Comparison of ENCODE assay signal across 9 mouse cellular contexts in the genomic region with DNA sequence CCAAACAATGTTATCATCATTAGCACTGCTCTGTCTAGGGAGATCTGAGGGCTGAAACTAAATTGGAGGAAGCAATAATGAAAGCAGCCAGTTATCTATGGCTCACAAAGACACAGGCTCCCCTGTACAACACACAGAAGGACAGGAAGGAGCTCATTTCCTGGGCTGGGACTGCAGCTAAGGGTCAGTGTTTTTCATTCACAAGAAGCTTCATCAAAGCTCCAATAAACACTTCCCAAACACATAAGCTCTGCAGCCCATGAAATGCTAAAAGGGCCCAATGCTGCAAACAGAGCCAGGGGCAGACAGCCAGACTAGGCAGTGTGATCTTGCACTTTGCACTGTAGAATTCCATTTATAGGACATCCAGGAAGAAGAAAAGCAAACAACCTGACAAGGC.
DNase-seq lines count a peak whose midpoint lies in the region; ATAC-seq and TF ChIP-seq lines count a peak whose summit lies in the region.
"Had no signal": no experiment of that assay in that cellular context is flagged by ENCODE, and none has a peak within 500 bp of the region (broad histone marks: within the 10 kb centered on the region; RNA-seq: fewer than 3 reads in every experiment).

No protein-coding gene starts in this region.

- no peak for TF ChIP-seq POLR2A in kidney, adult 2 months (IDR thresholded peaks at IDR 0.05; ENCODE audit: low read depth, low read length)

- no peaks in the 10 kb centered on the region for H3K9me3 ChIP-seq in forebrain, postnatal 0 days (ENCODE audit: low read length)
- H3K9me3 ChIP-seq in forebrain, embryonic 10.5 days = no peaks in the 10 kb centered on the region; the same call in 1 of the 2 replicates
- no peaks in the 10 kb centered on the region for H3K9me3 ChIP-seq in embryonic facial prominence, embryonic 14.5 days (ENCODE audit: control insufficient read depth, low read length)
- no peaks in the 10 kb centered on the region for H3K9me3 ChIP-seq in lung, embryonic 15.5 days

- TF ChIP-seq CTCF in forebrain, postnatal 0 days (IDR thresholded peaks at IDR 0.05; ENCODE audit: low read depth) = no peak
- TF ChIP-seq CTCF in kidney, adult 2 months (conservative IDR thresholded peaks at IDR 0.05; ENCODE audit: insufficient read depth, insufficient read length, low read depth, low read length) = no peak

- H3K36me3 ChIP-seq in forebrain, postnatal 0 days (ENCODE audit: insufficient read depth) = no peaks in the 10 kb centered on the region; the same call in 1 of the 2 replicates
- peaks cover 7% of the 10 kb centered on the region for H3K36me3 ChIP-seq in forebrain, embryonic 10.5 days (replicated peaks)
- 0 out of 2 replicates have a peak, but pooled peaks cover 8% of the 10 kb centered on the region for H3K36me3 ChIP-seq in embryonic facial prominence, embryonic 14.5 days (ENCODE audit: control insufficient read depth, insufficient read depth, low read length)
- H3K36me3 ChIP-seq in kidney, adult 2 months (ENCODE audit: control insufficient read depth, insufficient read depth, low read length) = no peaks in the 10 kb centered on the region
- H3K36me3 ChIP-seq in lung, embryonic 15.5 days = no peaks in the 10 kb centered on the region

- no peaks in the 10 kb centered on the region for H3K27me3 ChIP-seq in forebrain, postnatal 0 days (ENCODE audit: insufficient read depth, low read length)
- no peaks in the 10 kb centered on the region for H3K27me3 ChIP-seq in forebrain, embryonic 10.5 days (ENCODE audit: poor library complexity, severe bottlenecking)
- H3K27me3 ChIP-seq in embryonic facial prominence, embryonic 14.5 days (replicated peaks; ENCODE audit: control insufficient read depth, insufficient read depth, low read length) = no peaks in the 10 kb centered on the region
- H3K27me3 ChIP-seq in kidney, adult 2 months (replicated peaks; ENCODE audit: control insufficient read depth, insufficient read depth, low read length) = no peaks in the 10 kb centered on the region
- H3K27me3 ChIP-seq in lung, embryonic 15.5 days = no peaks in the 10 kb centered on the region
- H3K27me3 ChIP-seq: CH12.LX had no signal

- peak; percentile 65 for ATAC-seq in forebrain, postnatal 0 days
- ATAC-seq in embryonic facial prominence, embryonic 14.5 days (ENCODE audit: low read depth) = peak; percentile 45; the same call in 1 of the 2 replicates
- peak; percentile 73 for ATAC-seq in lung, embryonic 15.5 days (ENCODE audit: borderline replicate concordance, extremely low read depth, low FRiP score, low TSS enrichment)

- peak; percentile 11 for DNase-seq in forebrain, postnatal 0 days
- no peak for DNase-seq in forebrain, embryonic 10.5 days (ENCODE audit: extremely low spot score, low spot score)
- DNase-seq in embryonic facial prominence, embryonic 14.5 days (ENCODE audit: low spot score) = peak; percentile 51
- DNase-seq in kidney, adult 2 months = peak; percentile 95
- no peak for DNase-seq in right cerebral cortex, postnatal 4 days
- no peak for DNase-seq in thymus, postnatal 10 days (ENCODE audit: low spot score in 2 of 2)
- no peak for DNase-seq in urinary bladder, postnatal 10 days (ENCODE audit: low spot score)

- H3K4me3 ChIP-seq in forebrain, postnatal 0 days (ENCODE audit: low read depth, low read length) = no peak overlapping the region
- no peak overlapping the region for H3K4me3 ChIP-seq in forebrain, embryonic 10.5 days
- H3K4me3 ChIP-seq in embryonic facial prominence, embryonic 14.5 days (ENCODE audit: low read depth, low read length) = no peak overlapping the region
- no peak overlapping the region for H3K4me3 ChIP-seq in kidney, adult 2 months (ENCODE audit: insufficient read depth, low read depth, low read length)
- no peak overlapping the region for H3K4me3 ChIP-seq in lung, embryonic 15.5 days

- no peak overlapping the region for H3K4me2 ChIP-seq in forebrain, postnatal 0 days (ENCODE audit: low read depth)
- no peak overlapping the region for H3K4me2 ChIP-seq in embryonic facial prominence, embryonic 14.5 days (ENCODE audit: low read depth, low read length)
- no peak overlapping the region for H3K4me2 ChIP-seq in lung, embryonic 15.5 days

- no peak overlapping the region for H3K27ac ChIP-seq in forebrain, postnatal 0 days (ENCODE audit: low read depth, low read length)
- H3K27ac ChIP-seq in forebrain, embryonic 10.5 days = no peak overlapping the region
- H3K27ac ChIP-seq in embryonic facial prominence, embryonic 14.5 days (replicated peaks; ENCODE audit: low read depth, low read length) = no peak overlapping the region
- H3K27ac ChIP-seq in kidney, adult 2 months (ENCODE audit: insufficient read depth, low read depth, low read length) = peak overlapping the region; percentile 58
- H3K27ac ChIP-seq in lung, embryonic 15.5 days = peak overlapping the region; percentile 30; the same call in 1 of the 2 replicates

- no peaks in the 10 kb centered on the region; the same call in 1 of the 2 replicates for H3K4me1 ChIP-seq in forebrain, postnatal 0 days (ENCODE audit: insufficient read depth)
- H3K4me1 ChIP-seq in forebrain, embryonic 10.5 days = peaks cover 20% of the 10 kb centered on the region
- H3K4me1 ChIP-seq in embryonic facial prominence, embryonic 14.5 days (ENCODE audit: control insufficient read depth, insufficient read depth, low read length) = peaks cover 14% of the 10 kb centered on the region
- peaks cover 46% of the 10 kb centered on the region for H3K4me1 ChIP-seq in kidney, adult 2 months (ENCODE audit: control insufficient read depth, insufficient read depth, low read length)
- H3K4me1 ChIP-seq in lung, embryonic 15.5 days = peaks cover 41% of the 10 kb centered on the region

- no peak overlapping the region for H3K9ac ChIP-seq in forebrain, postnatal 0 days
- no peak overlapping the region for H3K9ac ChIP-seq in embryonic facial prominence, embryonic 14.5 days (ENCODE audit: low read depth, low read length)
- no peak overlapping the region for H3K9ac ChIP-seq in lung, embryonic 15.5 days

Comparison
In these comparisons a context has a peak if more than half of its experiments do, and no peak if none do; other contexts are left out.
1. DNase-seq: peak in forebrain, postnatal 0 days (single experiment), embryonic facial prominence, embryonic 14.5 days (single experiment) and kidney, adult 2 months (single experiment); none in forebrain, embryonic 10.5 days (single experiment), right cerebral cortex, postnatal 4 days (single experiment), thymus, postnatal 10 days (0 of 2) and urinary bladder, postnatal 10 days (single experiment).
2. H3K27ac ChIP-seq: peak in kidney, adult 2 months (single experiment) and lung, embryonic 15.5 days (single experiment); none in forebrain, postnatal 0 days (single experiment), forebrain, embryonic 10.5 days (single experiment) and embryonic facial prominence, embryonic 14.5 days (single experiment).
3. Peak in every context shown above with its lines, with median percentiles within 50 percentile points of each other: ATAC-seq.